Mouse (Mus musculus) lung, postnatal 36 days (tissue): ENCODE measurements around the gene Celf2.
"Not testable (repeated sequence)": the region's sequence is repeated elsewhere in the genome, so short reads cannot be mapped to it uniquely, and the experiment has no call there.

Source experiments
- DNase-seq: peaks from one replicate; pipeline ENCODE4 v3.0.0; 2022; ENCODE audit warnings: mixed read lengths

The Celf2 gene

GRCm38 (mm10) chr2:6575316-6575715, 934.0 kb downstream of the Celf2 start:
- not testable (repeated sequence) for DNase-seq

- DNase-seq = no peak
Observed at GRCm38 (mm10) chr2:6573640-6574039, 935.7 kb downstream of the Celf2 start.

GRCm38 (mm10) chr2:6572976-6573375, 936.4 kb downstream of the Celf2 start:
- DNase-seq = no peak

- DNase-seq = no peak
Observed at GRCm38 (mm10) chr2:6569040-6569542, 940.3 kb downstream of the Celf2 start.

GRCm38 (mm10) chr2:6565175-6565574, 944.2 kb downstream of the Celf2 start:
- DNase-seq = no peak

GRCm38 (mm10) chr2:6561337-6561736, 948.0 kb downstream of the Celf2 start:
- DNase-seq = no peak

GRCm38 (mm10) chr2:6560802-6561201, 948.6 kb downstream of the Celf2 start:
- DNase-seq = no peak

GRCm38 (mm10) chr2:6559581-6559980, 949.8 kb downstream of the Celf2 start:
- no peak for DNase-seq

GRCm38 (mm10) chr2:6558303-6559254, 950.8 kb downstream of the Celf2 start:
- DNase-seq = no peak

GRCm38 (mm10) chr2:6557749-6558148, 951.6 kb downstream of the Celf2 start:
- no peak for DNase-seq

- DNase-seq = no peak
Observed at GRCm38 (mm10) chr2:6556913-6557312, 952.5 kb downstream of the Celf2 start.

- DNase-seq = no peak
Observed at GRCm38 (mm10) chr2:6553656-6554055, 955.7 kb downstream of the Celf2 start.

GRCm38 (mm10) chr2:6549251-6549650, 960.1 kb downstream of the Celf2 start:
- no peak for DNase-seq

- no peak for DNase-seq
Observed at GRCm38 (mm10) chr2:6547139-6547664, 962.2 kb downstream of the Celf2 start.

GRCm38 (mm10) chr2:6546462-6547138, 962.8 kb downstream of the Celf2 start:
- DNase-seq = no peak

- peak; percentile 43 for DNase-seq
Observed at GRCm38 (mm10) chr2:6545127-6545931, 964.0 kb downstream of the Celf2 start.

- DNase-seq = no peak
Observed at GRCm38 (mm10) chr2:6543650-6544049, 965.7 kb downstream of the Celf2 start.

- DNase-seq = no peak
Observed at GRCm38 (mm10) chr2:6542556-6543180, 966.7 kb downstream of the Celf2 start.

- DNase-seq = no peak
Observed at GRCm38 (mm10) chr2:6540825-6541224, 968.5 kb downstream of the Celf2 start.

GRCm38 (mm10) chr2:6540092-6540491, 969.3 kb downstream of the Celf2 start:
- peak; percentile 41 for DNase-seq

GRCm38 (mm10) chr2:6538500-6538899, 970.9 kb downstream of the Celf2 start:
- no peak for DNase-seq

GRCm38 (mm10) chr2:6538031-6538430, 971.3 kb downstream of the Celf2 start:
- DNase-seq = peak; percentile 51
